Mouse (Mus musculus) liver, embryonic 14.5 days (tissue): ENCODE measurements around the gene Kcnh2.

Experiments used
- CTCF ChIP-seq: IDR thresholded peaks from 2 replicates; pipeline ENCODE4 v1.5.1; 2016; ENCODE audit warnings: antibody characterized with exemption, low read depth, control low read depth
- EP300 ChIP-seq: IDR thresholded peaks from 2 replicates; pipeline ENCODE4 v1.6.1; 2016; ENCODE audit warnings: antibody characterized with exemption, low read depth

DNA sequence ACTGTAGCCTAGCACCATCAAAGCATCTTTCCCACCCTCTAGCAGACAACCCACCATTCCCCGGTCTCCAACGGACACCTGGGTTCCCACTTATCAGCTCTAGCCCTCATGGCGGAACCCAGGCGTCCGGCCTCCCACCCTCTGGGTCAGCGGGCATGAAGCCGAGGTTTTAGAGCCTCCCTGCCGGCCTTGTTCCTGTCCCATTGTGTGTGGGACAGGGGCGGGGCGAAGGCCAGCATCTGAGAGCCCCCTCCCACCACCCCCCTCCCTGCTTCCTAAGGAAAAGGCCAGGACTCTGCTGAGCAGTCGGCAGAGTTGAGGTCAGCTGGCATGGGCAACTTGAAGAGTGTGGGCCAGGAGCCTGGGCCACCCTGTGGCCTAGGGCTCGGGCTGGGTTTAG, 13.1 kb upstream of the Kcnh2 start, which contains the start of gene Nos3:
- no peak for TF ChIP-seq CTCF
- TF ChIP-seq EP300: no peak
